Mouse (Mus musculus): Measurements from ENCODE around the gene Moxd1. TPM values are rescaled to one million over a fixed set of nuclear protein-coding genes. Genes with fewer than 3 reads are reported as not detected.
"Not testable (repeated sequence)": the region's sequence is repeated elsewhere in the genome, so short reads cannot be mapped to it uniquely, and the experiment has no call there.

The Moxd1 gene
- polyA plus RNA-seq, 1 experiment, result 6.6 TPM

DNA sequence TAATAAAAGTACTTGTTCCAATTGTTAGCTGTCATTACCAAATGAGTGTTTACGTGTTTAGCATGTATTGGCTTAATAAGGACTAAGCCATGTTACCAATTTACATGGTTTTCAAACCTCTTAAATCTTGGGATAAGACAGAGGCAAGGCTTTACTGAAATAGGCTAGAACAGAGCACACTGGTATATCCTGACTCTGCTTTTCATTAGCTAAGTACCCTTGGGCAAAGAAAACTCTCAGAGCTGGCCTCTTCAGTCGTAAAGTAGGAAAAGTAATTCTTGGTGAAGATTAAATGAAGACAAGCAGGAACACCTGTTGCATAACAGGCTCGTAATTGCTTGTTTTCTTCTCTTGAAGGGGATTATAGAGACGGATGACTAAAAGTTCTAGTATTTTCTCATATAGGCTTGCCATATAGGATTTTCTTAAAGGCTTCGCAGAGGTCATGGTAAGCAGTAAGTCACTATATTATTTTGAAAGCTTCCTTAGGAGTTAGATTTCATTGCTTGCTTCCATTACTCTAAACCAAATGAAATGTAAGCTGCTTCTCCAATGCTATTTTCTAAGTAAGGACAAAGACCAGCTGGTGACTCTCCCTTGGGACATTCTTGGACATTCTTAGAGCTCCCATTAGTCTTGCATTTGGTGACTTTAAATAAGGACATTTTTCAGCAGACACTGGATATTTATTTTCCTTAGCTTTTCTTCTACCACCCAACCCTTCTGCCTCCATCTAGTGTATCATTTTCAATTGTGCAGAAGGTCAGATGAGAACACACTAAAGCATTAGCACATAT, 36.7 kb downstream of the Moxd1 start:
- DNase-seq (ENCODE audit: extremely low spot score in 1 of 2, low spot score in 1 of 2), result no peak

DNA sequence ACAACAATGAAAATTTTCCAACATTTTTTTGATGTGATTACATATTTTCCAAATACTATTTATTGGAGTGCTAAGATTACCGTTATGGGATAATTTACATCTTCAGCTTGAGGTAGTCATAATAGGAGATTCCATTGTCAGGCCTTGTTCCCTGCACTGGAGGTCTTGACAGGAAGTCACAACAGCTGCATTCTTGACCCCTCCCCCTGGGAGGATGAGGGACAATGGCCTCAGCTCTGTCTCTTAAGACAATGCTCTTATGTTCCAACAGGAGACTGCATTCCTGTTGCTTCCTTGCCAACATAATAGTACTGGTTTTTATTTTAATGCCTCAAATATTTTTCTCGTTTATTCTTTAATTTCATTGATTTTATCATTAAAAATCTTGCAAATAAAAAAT, 44.2 kb downstream of the Moxd1 start:
- no peak for DNase-seq (ENCODE audit: extremely low spot score in 1 of 2, low spot score in 1 of 2)

DNA sequence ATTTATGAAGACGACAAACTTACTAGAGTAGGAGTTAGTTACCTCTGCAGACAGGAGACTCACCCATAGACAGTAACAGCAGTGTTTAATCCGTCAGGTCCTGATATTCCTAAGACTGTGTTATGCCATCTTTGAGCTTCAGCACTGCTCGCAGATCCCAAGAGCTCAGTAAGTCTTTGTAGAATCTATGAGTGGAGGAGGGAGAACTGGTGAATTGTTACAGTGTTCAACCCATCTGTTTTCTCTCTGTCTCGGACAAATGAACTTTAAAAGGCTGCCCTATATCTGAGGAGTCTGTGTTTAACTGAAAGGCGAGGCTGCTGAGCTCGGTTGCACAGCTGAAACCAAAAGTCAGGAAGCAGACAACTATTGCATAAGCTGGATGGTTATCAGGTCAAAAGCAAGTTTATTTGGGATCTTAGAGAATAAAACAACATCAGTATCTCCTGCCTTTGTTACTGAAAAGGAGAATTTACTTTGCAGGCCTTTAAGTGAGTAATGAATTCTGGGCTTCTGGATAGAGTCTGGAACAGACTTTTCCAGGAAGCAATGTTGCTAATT, 47.8 kb downstream of the Moxd1 start:
- DNase-seq (ENCODE audit: extremely low spot score in 1 of 2, low spot score in 1 of 2), result no peak

DNA sequence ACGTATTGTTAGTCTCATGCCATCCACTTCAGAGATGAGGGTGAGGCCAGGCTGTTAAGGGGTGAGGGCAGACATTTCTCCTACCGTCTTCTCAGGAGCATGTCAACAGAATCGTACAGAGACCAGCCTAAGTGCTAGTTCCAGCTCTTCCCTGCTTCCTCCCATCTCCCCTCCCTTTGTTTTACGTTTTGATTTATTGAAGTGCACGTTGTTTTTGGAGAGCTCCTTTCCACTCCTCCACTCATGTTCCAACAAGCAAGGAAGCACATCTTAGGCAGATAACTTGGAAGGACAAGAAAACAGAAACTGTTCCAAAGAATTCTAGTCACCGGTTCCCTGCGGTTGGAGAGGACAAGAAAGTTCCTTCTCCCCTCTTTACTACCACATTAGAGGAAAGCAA, 52.9 kb downstream of the Moxd1 start:
- DNase-seq (ENCODE audit: extremely low spot score in 1 of 2, low spot score in 1 of 2), result no peak

DNA sequence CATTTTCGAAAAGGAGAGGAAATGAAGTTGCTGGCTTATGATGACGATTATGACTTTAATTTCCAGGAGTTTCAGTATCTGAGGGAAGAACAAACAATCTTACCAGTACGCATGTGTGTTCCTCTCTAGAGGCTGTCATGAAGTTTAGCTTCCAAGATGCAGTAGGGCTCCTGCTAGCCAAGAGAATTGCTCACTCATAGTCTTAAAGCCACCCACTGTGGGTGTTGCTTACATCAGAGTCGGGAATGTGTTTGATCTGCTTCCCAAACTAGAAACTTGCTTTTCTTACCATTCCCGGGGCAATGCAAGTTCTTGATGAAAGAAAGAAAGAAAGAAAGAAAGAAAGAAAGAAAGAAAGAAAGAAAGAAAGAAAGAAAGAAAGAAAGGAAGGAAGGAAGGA, 59.3 kb downstream of the Moxd1 start:
- peak in 1 of 2 experiments; percentile 5 for DNase-seq (ENCODE audit: extremely low spot score in 1 of 2, low spot score in 1 of 2)

DNA sequence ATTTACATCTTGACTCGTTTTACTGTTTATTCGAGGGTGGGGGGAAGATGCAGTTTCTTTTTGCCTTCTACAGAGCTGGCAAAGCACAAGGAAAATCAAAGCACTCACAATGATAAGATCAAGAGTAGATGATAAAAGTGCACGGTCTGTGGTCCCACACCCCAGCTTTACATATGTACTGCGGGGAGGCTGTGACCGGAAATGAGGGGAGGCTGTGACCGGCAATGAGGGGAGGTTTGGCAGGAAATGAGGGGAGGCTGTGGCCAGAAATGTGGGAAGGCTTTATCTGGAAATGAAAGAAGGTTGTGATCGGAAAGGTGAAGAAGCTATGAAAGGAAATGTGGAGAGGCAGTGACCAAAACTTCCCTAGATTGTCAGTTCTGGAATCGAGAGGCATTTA, 68.3 kb downstream of the Moxd1 start:
- no peak for DNase-seq (ENCODE audit: extremely low spot score in 1 of 2, low spot score in 1 of 2)

DNA sequence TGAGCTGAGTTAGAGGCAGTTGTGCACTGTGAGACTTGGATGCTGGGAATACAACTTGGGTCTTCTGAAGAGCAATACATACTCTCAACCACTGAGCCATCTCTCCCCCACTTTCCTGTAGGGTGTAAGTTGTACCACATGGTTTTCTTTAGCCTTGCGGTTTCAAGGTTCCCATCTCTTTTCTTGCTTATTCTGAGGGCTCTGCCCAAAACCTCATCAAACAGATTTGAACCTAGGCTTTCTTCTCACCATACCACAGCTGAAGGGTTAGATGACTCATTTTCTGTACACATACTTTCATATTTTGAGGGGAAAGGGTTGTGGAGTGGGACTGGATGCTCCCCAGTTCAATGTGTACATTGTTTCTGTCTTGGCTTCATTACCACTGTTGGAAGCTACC, 69.4 kb downstream of the Moxd1 start:
- DNase-seq (ENCODE audit: extremely low spot score in 1 of 2, low spot score in 1 of 2), result no peak

DNA sequence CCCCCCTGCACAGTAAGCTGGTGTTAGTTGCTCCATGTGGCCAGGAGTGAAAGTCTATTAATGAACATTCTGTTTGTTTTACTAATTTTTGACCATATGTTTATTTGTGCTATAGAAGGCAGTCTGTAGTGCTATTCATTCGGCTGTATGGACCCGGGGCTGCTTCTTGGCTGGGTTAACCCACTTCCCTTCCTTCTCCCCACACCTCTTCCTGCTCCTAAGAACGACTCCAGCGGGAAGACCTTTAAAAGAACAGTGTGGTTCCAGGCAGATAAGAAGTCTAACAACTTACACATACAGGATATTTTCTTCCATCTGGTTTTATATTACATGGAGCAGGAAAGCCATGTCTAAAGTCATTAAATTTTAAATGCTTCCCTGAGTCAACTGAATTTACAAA, 73.3 kb downstream of the Moxd1 start:
- DNase-seq (ENCODE audit: extremely low spot score in 1 of 2, low spot score in 1 of 2), result no peak

DNA sequence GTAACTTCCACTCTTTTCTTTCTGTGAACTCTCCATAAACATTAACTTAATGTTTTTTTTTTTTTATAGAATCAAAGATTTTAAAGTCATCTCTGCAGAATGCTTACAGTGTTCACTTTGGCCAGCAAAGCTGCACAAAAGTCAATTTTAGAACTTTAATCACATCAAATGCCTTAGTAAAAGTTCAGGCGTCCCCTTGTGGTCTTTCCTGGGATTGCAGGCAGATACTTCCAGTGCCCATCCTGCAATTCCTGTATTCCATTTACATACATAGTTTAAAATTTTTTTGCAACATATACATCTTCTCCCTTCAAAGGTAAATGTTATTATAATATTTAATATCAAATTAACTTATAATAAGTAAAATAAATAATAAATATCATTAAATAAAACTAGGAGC, 74.5 kb downstream of the Moxd1 start:
- DNase-seq (ENCODE audit: extremely low spot score in 1 of 2, low spot score in 1 of 2), result peak in 1 of 2 experiments; percentile 68

DNA sequence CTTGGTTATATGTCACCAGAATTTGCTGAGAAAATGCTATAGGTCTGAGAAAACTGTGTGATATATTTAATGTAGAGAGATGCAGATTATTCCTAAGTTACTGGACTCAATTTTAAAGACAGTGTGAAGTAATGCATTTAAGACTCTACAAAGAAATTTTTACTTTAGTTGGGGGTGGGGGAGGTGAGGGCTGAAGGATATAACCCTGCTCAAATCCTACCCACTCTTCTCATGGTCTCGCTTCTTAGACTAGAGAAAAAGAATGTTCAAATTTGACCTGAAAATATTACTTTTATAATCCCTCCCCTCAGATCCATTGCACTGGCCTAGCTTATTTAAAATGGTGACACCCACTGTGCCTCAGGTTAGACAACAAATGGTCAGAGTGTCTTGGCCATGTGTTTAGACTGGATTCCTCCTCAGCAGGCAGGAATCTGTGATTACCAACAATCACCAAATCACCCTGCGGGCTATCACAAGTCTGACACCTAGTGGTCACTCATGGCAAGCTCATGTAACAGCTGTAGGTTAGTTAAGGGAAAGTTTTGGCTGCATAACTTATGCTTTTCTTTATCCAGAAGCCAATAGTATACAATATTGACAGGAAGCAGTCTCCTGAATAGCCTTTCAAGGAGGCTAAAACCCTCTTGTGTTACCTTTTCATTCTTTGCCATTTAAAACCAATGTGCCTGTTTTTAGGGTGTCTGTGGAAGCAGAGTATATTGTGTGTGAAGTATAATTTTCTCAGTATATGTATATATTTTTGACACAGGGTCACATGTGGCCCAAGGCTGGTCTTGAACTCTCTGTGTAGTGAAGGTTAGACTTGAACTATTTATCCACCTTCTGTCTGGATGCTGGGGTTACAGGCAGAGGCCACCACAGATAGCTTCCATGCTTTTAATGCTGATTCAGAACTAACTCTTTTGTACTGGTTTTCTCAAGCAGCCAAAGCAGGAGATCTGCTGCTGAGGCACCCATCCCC, 75.2 kb downstream of the Moxd1 start:
- peak; percentile 8 to 80 for DNase-seq (ENCODE audit: extremely low spot score in 1 of 2, low spot score in 1 of 2)

DNA sequence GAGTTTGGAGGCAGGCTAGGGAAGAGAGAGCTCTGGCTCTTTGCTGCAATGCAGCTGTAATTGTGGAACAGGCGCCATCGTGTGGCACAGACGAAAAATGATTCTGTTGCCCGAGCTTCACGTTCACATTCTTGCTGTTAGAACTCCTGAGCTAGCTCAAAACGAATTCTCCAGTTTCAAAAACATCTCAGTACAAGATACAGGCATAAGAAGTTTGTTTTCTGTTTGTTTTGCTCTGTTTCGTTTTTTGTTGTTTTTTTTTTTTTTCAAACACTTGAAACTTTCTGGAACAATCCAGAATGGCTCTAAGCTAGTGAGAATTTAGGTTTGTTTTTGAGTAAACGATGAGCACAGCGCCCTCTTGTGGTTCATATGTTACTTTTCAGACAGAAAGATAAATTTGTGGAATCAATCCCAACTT, 88.9 kb downstream of the Moxd1 start:
- DNase-seq (ENCODE audit: extremely low spot score in 1 of 2, low spot score in 1 of 2), result peak; percentile 58 to 85

DNA sequence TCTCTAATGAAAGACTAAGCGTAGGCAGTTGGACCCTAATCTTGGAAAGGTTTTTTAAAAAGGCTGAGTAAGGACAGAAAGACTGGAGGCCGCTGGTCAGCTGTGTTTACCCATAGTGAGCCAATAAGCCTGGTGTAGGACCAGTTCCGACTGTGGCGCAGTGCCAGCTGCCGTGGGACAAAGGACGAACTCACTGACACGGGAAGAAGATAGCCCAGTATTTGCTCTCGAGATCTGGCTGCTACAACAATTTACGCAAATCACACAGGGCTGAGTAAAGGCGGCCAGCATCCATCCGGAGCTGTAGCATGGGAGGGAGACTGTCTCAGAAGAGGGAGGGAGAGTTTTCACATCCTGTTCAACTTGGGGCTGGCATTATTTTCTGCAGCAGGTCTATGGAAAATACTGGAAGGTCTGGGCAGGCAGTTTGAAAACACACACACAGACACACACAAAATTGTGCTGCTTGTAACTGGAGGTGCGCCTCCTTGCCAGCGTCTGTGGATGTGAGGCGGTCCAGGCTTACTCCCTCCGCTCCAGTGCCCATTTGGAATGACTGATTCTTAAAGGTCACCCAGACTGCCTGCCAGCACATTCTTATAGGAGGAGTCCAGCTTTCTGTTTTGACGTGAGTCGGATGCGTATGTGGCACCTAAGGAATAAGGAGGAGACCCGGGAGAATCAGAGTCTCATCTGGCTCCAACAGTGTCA, 94.0 kb downstream of the Moxd1 start:
- peak; percentile 8 to 49 for DNase-seq (ENCODE audit: extremely low spot score in 1 of 2, low spot score in 1 of 2)

DNA sequence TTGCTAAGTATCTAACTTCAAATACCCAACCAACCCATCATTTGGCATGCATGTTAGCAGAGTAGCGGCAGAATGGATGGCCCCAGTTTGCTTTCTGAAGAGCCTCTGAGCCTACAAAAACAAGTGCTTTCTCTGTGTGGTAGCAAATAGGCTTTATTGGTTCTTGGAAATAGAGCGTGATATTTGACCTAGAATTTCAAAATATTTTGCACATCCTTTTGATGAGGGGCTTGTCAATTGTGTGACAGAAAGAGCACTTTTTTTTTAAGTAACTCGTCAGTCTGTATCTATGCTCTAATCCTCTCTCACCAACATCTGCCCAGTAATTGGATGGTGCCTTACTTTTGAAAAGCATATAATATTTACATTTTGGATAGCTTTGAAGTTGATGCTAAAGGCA, 97.0 kb downstream of the Moxd1 start:
- DNase-seq (ENCODE audit: extremely low spot score in 1 of 2, low spot score in 1 of 2), result no peak

DNA sequence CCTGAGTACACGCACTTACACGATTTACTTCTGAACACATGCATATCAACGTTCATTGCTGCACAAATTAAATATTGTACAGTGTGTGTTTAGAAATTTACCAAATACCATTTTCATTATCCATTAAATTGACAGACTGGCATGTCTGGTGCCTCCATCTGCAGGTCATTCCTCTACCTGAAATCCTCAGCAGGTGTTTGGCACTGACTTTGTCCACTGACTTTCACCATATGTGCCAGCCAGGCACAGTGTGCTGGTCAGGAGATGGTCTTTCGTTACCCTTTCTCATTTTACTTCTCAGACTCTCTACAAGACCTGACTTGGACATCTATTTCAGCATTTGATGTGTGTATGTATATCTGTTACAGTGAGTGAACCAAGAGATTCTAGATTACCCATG, 99.7 kb downstream of the Moxd1 start:
- DNase-seq (ENCODE audit: extremely low spot score in 1 of 2, low spot score in 1 of 2), result no peak

DNA sequence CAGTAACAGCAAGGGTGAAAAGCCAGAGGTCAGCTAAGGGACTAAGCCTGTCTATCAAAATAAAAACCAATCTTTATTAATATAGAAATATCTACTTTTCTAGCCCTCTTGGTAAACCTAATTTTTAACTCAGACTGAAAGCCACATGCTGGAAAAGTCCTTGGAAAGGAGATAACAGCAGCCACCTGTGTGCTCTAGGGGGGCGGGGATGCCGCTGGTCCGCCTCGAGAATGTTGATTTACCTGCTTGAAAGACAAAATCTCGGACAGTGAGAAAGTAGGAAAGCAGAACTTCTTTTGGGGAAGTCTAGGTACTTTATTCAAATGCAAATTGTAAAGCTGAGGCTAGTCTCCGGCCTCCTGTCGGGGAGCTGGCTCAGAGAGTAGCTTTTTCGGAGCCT, 103.9 kb downstream of the Moxd1 start:
- not testable (repeated sequence) for DNase-seq (ENCODE audit: extremely low spot score in 1 of 2, low spot score in 1 of 2)

DNA sequence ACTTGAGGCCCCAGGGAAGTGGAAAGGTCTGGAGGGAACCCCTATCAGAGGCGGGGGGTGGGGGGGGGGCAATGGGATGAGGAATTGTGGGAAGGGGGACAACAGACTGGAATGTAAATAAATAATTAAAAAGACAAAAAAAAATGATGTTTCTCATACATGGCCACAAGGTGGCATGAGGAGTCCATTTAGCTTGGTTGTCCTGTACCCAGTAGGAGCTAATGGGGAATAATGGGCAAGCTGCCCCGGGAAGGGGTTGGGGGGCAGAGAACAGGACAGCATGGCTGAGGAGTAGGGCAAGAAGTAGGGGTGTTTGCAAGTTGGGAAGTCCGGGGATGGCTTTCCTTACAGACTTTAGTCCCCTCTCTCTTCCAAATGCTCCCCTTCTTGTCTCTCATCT, 109.5 kb downstream of the Moxd1 start:
- no peak for DNase-seq (ENCODE audit: extremely low spot score in 1 of 2, low spot score in 1 of 2)

DNA sequence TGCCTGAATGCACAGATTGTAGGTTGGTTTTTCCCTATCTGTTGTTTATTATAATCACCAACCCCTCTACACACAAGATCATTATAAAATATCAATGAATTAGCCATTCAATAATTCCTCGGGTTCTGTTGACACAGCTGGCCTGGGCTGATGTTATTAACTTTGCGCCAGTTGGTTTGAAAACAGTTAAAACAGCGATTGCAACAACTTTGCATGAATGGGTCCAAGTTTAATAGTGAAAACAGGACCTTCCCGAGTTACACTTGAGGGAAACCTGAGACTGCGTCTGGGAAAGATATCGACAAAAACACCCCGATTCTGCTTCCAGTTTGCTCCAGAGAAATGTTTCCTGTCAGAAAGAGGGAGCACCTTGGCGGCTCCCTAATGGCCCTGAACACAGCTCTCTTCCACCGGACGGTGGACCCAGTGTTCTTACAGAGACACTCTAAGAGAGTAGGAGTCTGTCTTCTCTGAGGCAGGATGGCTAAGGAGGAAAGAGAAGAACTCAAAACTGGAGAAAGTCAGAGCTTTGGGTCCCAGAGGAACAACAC, 116.4 kb downstream of the Moxd1 start:
- no peak for DNase-seq (ENCODE audit: extremely low spot score in 1 of 2, low spot score in 1 of 2)

DNA sequence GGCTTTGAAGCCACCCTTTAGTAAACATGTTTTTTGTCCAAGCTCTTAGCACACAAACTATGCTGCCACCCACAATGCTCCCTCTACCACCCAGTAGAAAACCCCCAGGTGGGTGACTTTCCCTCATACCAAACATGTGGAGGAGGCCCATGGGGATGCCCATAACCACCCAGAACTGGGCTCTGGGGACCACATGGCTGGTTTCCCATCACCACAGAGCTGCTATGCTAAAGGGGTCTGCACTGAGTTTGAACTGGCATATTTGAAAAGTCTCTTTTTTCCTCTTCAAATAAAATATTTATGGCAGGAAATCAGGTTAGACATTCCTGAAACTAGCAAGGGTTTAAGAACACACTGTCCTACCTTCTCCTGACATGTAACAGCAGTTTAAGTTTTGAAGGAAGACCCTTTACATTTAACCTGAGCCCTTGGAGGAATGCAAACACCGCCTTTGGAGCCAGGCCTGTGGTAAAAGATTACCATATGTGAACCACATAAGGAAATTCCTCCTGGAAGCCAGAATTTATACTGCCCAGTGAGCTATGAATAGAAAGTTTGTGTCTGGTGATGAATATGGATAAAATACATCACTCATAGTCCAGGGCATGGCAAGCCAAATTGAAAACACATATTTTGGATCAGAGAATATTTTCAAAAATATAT, 117.4 kb downstream of the Moxd1 start:
- DNase-seq (ENCODE audit: extremely low spot score in 1 of 2, low spot score in 1 of 2), result no peak

DNA sequence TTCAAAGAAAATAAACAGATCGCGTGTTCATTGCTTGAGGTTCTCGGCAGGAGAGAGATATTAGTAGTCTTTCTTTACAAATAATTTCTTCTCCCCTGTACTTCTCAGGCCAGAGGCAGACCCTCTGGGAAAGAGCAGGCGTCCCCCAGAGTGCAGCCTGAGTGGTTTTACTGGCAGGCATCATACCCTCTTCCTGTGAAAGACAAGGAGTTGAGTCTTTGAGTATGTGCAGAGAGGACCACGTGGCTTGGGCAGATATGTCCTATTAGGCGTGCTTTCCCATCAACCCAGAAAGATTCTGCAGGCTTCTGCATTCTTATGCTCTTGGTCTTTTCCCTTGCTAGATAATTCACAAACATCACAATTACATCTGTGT, 117.9 kb downstream of the Moxd1 start:
- no peak for DNase-seq (ENCODE audit: extremely low spot score in 1 of 2, low spot score in 1 of 2)

DNA sequence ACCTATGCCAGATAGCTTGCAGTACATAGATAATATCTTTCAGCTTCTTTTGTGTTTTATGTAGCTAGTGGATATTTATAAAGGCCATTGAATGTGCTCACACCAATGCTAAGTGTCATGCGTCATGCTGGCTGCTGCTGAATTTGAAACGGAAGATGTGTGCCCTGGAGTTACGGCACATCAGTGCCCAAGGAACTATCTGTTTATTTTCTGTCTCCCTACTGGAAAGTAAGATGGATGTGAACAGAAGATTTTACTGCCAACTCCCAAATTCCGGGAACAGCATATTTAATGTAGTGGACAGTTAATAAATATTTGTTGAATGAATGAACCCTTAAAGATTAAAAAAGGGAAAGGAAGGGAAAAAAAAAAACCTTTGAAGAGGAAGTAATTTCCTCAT, 119.8 kb downstream of the Moxd1 start:
- no peak for DNase-seq (ENCODE audit: extremely low spot score in 1 of 2, low spot score in 1 of 2)
